Mouse (Mus musculus) G1E (cell line): ENCODE results near the gene Arl1.

ENCODE experiments used
- GATA1 ChIP-seq: IDR thresholded peaks from 2 replicates; pipeline ENCODE4 v1.6.1; 2012; ENCODE audit warnings: borderline replicate concordance, low read length, inconsistent platforms, mixed read lengths
- POLR2AphosphoS5 ChIP-seq: IDR thresholded peaks from 2 replicates; pipeline ENCODE4 v1.6.1; 2012; ENCODE audit warnings: low read depth, low read length, inconsistent platforms; ENCODE audit not compliant: insufficient replicate concordance

GRCm38 (mm10) chr10:88682904-88683563, 47.6 kb upstream of the Arl1 start:
- TF ChIP-seq GATA1 (no peak), POLR2AphosphoS5 (no peak)
